Mouse (Mus musculus) small intestine, adult 10 weeks (tissue): ENCODE measurements around the gene Echdc3. TPM values are rescaled to one million over a fixed set of nuclear protein-coding genes. Genes with fewer than 3 reads are reported as not detected.

Source experiments
- polyA plus RNA-seq: library from polyadenylated mRNA; stranded (reverse); fragments of 350-450 nt; fragmentation: Illumina TruSeq; extraction: RNeasy Lipid Tissue Mini Kit (QIAGEN cat#74804); gene quantifications from one replicate; pipeline ENCODE4 v1.2.3, GENCODE M21; 2014; ENCODE audit warnings: low replicate concordance

Gene Echdc3
- 0.37 TPM for polyA plus RNA-seq

DNA sequence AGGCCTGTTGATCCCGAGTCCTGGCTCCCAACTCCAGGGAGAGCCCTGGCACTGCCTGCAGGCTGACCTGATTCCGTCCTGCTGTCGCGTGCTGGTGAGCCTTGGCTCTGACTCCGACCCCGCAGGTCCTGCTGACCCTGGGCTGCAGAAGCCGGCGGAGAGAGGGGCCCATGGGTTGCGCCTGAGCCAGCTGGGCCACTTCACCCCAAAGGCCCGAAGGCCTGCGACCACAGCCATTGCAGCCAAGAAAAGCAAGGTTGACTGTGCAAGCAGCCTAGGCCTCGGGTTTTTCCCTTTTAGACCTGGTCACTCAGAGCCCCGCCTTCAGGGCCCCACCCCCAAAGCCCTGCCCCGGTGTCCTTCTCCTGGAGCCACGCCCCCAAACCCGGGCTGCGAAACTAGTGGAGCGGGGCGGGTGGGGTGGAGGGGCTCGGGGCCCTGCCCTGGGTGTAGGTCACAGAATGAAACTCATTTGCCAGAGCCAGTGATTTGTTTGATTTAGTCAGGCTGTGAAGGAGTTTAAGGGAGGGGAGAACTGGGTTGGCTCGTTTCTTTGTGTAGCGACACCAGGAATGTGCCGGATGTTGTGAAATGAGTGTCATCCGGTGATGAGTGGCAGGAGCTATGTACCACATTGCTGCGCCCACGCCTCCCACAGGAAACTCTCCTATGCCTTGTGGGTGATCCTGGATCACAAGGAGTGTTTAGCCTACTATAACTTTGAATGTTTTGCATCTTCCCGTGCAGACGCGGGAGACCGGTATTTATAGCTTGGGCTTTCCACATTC, at the start of gene Echdc3:
TSS of gene Echdc3 (minus strand) at position 310 of the 788 bp plus-strand sequence.

Other genes starting within 250 kb of the Echdc3 start
- gene Proser2, start 82.8 kb downstream of the Echdc3 start, polyA plus RNA-seq: 1.4 TPM
- 21.9 TPM for gene Usp6nl, start 109.6 kb upstream of the Echdc3 start, polyA plus RNA-seq